Mouse (Mus musculus): ENCODE results near the gene Topbp1.

Gene Topbp1

DNA sequence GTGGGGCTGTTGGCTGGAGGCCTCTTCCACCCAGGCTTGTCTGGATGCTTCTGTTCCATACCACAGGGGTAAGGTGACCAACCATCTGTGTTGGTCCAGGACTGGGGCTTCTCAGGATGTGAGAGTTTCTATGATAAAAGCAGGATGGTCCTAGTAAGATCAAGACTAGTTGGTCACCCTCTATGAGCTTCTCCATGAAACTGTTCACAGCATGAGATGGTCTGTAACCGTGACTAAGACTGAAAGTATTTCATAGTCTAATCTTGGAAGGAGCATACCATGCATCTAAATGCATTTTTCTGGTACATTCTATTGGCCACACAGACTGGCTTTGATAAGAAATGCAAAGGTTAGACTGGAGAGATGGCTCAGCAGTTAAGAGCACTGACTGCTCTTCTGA lies 78.6 kb downstream of the Topbp1 start:
- ATAC-seq (ENCODE audit: insufficient number of reproducible peaks, low FRiP score, low TSS enrichment): no peak

DNA sequence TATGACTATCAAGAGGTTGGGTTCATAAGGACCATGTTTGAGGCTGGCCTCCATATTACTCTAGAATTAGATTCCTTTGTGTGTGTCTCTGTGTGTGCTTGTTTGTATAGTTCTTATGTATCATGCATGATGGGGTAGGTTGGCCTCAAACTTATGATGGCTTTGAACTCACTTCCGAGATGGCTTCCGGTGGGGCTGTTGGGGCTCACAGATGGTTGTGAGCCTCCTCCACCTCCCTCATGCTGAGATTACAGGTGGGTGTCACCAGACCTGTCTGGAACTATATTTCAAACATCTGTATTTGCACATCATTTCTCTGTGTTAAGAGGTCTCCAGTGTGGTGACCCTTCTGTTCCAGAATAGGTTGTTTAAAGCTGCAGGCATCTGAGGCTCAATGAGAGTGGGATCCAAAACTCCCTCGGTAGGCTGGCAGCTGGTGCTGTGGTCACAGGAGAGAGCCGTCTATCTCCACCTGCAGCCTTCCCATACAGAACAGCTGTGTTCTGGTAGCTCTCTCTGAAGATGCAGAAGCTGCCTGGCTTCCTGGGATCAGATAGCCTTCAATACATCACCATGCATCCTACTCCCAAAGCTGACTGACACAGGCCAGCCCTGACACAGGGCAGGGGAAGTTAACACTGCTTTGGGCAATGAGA lies 79.3 kb downstream of the Topbp1 start:
- no peak for ATAC-seq (ENCODE audit: insufficient number of reproducible peaks, low FRiP score, low TSS enrichment)

DNA sequence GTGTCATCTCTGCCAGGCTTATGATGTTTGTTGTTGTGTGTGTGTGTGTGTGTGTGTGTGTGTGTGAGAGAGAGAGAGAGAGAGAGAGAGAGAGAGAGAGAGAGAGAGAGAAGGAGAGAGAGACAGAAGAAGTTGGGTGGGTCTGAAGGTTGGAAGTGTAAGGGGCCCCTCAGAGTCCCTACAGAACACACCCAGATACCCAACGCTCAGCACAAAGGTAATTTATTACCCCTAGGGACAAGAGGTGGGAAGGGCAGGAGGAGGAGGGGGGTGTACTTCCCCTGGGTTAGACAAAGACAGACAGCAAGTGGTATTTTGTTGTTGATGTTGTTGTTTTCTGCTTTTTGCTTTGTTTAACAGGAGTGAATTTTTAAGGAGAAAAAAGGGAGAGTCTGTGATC lies 80.6 kb downstream of the Topbp1 start:
- ATAC-seq (ENCODE audit: insufficient number of reproducible peaks, low FRiP score, low TSS enrichment): no peak

DNA sequence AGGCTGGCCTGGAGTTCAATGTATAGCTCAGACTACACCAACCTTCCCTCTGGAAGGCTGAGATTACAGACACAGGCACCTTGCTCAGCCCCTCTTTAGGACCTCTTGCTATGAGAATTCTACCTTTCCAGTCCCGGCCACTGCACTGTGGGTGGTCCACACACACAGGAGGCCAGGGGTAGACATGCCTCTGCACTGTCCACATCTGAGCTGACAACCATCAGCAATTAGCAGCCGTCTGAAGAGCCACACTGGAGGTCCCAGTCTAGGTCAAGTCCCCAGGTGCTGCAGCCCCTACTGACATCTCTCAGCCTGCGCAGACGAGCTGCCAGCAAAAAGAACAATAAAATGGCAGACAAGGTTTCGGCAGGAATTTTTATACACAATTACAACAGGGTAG lies 81.6 kb downstream of the Topbp1 start:
- ATAC-seq (ENCODE audit: insufficient number of reproducible peaks, low FRiP score, low TSS enrichment): no peak

DNA sequence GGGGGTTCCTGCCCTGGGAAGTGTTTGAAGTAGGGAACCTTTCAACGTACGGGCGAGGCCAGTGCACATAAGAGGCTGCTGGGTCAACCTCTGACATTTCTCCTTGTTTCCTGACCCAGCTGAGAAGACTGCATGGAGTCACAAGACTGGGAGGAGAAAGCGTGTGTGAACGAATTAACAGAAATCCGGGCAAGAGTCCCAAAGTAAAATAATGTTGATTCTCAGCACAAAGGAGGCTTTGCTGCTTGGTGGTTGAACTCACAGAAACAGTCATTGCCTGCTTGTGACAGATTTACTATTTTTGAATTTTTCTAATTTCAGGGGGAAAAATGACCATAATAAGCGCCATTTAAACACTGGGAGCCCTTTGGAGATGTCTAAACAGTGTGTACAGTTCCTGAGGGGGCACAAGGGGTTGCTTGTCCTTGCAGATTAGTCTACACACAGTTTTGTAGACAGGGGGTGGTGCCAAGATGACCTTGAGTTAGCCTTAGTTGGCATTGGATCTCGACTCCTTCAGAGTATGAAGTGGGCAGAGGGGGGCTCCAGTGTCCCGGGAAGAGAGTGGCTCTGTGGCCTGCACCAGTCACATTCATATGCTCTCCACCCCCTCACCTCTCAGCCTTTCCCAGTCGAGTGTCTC lies 82.1 kb downstream of the Topbp1 start:
- ATAC-seq (ENCODE audit: insufficient number of reproducible peaks, low FRiP score, low TSS enrichment): no peak

DNA sequence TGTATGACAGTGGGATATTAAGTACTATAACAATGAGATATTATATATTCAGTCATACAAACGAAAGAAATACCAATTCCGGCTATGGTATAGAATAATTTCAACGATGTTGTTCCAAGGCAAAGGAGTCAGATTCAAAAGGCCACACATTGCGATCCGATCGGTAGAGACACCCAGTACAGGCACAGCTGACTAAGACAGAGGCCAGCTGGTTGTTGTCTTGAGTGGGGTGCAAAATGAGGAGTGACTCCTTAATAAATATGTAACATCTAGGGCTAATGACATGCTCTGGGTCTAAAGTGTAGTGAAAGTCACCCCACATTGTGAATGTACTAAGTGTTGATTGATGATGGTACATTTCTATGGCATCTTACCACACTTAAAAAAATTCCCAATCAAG lies 84.2 kb downstream of the Topbp1 start:
- ATAC-seq (ENCODE audit: insufficient number of reproducible peaks, low FRiP score, low TSS enrichment): no peak

DNA sequence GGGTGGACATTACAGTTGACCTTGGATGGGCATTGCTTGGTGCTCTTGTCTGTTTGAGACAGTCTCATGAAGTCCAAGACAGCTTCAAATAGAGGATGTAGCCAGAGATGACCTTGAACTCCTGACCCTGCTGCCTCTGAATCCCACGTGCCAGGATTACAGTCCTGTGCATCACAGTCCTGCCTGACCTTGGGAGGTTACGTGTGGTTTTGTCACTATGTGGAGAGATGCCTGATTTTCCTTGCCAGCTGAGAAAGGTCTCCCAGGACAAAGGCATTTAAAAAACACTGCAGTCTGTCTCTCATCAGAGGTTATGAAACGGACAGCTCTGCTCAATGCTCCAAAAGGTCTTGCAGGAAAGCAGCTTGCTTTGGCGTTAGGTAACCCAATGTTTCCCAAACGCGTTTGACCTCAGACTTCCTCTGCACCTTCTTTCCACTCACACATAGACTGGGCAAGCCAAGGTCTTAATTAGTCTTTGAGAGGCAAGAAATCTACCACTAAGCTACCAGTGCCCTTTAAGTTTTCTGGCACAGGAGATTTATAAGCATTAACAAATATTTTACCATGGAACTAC lies 86.9 kb downstream of the Topbp1 start:
- ATAC-seq (ENCODE audit: insufficient number of reproducible peaks, low FRiP score, low TSS enrichment): no peak

DNA sequence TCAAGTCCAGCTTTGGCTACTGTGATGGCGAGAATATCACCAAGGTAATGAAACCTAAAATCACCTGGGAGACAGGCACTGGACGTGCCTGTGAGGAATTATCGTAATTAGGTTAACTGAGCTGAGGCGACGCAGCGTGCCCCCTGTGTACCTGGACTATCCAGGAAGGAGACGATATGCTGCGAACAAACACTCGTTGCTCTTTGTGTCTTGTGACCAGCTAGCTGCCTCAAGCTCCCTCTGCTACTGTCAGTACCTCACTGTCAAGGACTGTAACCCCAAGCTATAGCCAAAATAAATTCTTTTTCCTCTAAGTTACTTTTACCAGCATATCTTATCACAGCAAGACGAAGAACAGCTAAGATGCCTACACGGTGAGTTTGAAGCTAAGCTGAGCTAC lies 88.2 kb downstream of the Topbp1 start:
- ATAC-seq (ENCODE audit: insufficient number of reproducible peaks, low FRiP score, low TSS enrichment): no peak

DNA sequence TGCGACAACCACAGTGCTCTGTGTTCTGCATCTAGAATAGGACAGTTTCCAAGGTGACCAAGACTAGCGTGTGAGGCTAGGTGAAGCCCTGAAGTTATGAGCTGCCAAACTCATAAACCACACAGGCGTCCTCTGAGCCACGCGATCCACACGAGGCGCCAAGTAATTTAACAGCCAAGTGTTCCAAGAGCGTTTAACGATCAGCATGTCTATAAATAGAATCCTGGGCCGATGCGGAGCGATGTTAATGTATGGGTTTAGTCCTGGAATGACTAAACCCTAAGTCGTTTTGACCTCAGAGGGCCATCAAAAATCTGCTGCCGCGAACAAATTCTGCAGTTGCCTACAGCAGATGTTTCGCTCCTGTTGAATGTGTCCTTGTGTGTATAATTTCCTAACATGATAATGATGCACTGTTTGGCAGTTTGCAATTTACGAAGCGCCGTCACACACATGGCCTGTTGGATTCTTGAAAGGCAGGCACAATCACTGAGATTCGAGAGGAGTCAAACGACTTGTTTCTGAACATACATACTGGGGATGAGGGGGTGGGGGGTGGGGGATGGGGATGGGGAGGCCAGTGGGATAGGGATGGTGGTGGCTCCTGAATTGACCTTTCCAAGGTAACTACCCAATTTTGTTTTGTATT lies 93.6 kb downstream of the Topbp1 start:
- no peak for ATAC-seq (ENCODE audit: insufficient number of reproducible peaks, low FRiP score, low TSS enrichment)
